Mouse (Mus musculus): ENCODE data around the gene Ap4e1.
"Not testable (repeated sequence)": the region's sequence is repeated elsewhere in the genome, so short reads cannot be mapped to it uniquely, and the experiment has no call there.

Ap4e1 gene

GRCm38 (mm10) chr2:127077611-127078010, 69.1 kb downstream of the Ap4e1 start:
- DNase-seq (ENCODE audit: low spot score) = no peak

- not testable (repeated sequence) for DNase-seq (ENCODE audit: low spot score)
Observed at GRCm38 (mm10) chr2:127079066-127079465, 70.5 kb downstream of the Ap4e1 start.

GRCm38 (mm10) chr2:127079881-127080590, 71.5 kb downstream of the Ap4e1 start:
- DNase-seq (ENCODE audit: low spot score) = no peak

GRCm38 (mm10) chr2:127080591-127081218, 72.2 kb downstream of the Ap4e1 start:
- no peak for DNase-seq (ENCODE audit: low spot score)

GRCm38 (mm10) chr2:127086235-127086634, 77.7 kb downstream of the Ap4e1 start:
- DNase-seq (ENCODE audit: low spot score) = no peak

GRCm38 (mm10) chr2:127090151-127090550, 81.6 kb downstream of the Ap4e1 start:
- DNase-seq (ENCODE audit: low spot score) = not testable (repeated sequence)

GRCm38 (mm10) chr2:127092000-127092399, 83.5 kb downstream of the Ap4e1 start:
- DNase-seq (ENCODE audit: low spot score) = no peak

GRCm38 (mm10) chr2:127108986-127109385, 100.5 kb downstream of the Ap4e1 start:
- DNase-seq (ENCODE audit: low spot score) = no peak

All from embryo, embryonic 10.5 days (tissue).